Mouse (Mus musculus) CD4-positive, CD25-positive, alpha-beta regulatory T cell, adult 9 weeks (primary cell): Measurements from ENCODE around the gene Per2. TPM values are rescaled to one million over a fixed set of nuclear protein-coding genes. Genes with fewer than 3 reads are reported as not detected.

Source experiments
- polyA plus RNA-seq: library from polyadenylated mRNA; unstranded; fragments of 100-300 nt; shearing (Covaris generic); gene quantifications from one replicate; pipeline ENCODE4 v1.2.1, GENCODE M21; 2017

Gene Per2
- polyA plus RNA-seq = 2.2 TPM

DNA sequence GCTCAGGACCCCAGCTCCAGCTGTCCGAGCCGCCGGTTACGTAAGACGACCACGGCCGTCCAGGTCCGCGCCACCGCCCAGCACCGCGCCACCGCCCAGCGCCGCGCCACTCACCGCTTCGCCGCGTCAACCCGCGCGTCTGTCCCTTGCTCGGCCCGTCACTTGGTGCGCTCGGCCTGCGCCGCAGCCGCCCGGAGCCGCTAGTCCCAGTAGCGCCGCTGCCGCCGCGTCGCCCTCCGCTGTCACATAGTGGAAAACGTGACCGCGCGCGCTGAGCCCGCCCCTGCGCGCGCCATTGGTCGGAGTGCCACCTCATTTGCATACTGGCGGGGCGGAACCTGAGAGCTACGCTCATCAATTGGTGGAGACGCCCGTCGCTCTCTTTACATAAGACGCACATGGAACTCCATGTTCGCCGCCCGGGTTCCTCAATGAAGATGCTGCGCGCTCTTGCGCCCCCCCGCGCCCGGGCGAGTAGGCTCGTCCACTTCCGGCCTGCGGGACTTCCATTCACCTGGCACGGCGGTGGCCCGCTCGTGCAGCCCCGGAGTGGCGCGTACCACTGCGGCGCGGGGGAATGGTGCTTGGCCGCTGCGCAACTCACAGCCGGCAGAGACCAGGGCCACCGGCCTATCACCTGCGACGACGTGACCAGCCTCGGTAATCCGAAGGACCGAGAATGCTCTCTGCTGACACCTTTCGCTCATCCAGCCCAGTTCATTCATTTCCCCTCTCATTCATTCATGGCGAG, at the start of gene Per2:
Per2 (minus strand) TSS at position 266 of the 751 bp plus-strand sequence.

DNA sequence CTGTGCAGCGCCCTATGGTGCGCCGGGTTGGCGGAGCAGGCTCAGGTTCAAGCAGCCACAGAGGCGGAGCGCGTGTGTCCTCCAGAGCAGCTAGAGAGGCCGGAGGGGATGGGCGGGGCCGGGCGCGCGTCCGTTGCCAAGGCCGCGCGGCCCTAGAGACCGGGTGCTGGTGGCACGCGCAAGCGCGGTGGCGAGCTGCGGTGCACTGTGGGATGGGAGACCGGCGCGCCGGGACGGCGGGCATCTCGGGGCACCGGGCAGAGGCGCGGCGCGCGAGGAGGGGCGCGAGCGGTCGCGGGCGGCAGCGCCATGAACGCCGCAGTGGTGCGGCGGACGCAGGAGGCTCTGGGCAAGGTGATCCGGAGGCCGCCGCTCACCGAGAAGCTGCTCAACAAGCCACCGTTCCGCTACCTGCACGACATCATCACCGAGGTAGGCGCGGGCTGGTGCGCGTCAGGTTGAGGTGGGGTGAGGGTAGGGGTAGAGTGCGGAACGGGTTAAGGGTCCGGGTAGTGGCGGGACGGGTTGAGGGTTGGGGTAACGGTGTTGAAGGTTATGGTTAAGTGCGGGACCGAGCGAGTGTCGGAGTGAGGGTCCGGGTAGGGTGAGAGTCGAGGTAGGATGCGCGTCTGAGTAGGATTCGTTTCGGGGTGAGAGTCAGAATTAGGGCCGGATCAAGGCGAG, 35.5 kb upstream of the Per2 start, which contains the start of gene Traf3ip1:
Traf3ip1 (plus strand) TSS at position 191 of the 684 bp plus-strand sequence.

DNA sequence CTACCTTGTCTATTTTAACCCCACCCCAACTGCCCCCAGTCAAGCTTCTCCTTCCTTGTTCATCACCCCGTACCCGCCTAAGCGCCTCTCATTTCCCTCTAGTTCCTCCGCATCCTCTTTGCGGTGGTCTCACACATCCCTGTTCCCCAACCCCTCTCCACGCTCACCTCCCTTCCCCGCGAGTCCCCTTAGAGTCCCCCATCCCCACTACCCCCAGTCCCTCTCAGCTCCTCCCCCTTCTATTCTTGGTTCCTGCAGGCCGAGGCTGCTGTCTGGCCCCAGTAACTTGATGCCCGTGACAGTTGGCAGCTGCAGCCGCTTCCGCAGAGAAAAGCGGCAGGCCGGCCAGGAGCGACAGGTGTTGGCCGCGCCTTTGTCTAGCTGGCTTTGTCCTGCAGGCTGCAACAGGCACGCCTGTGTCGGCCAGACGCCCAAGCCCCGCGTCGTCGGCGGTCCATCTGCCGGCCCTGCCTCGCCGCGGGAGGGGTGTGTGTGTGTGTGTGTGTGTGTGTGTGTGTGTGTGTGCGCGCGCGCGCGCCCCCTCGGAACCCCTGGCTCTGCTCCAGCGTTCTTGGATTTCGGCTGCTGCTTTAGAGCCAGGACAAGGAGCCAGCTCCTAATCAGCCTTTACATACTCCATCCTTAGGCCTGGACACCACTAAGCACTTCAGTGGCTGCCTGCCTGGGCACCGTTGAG, 45.1 kb downstream of the Per2 start, which contains the start of gene Hes6:
Hes6 (minus strand) TSS at position 141 of the 697 bp plus-strand sequence.

DNA sequence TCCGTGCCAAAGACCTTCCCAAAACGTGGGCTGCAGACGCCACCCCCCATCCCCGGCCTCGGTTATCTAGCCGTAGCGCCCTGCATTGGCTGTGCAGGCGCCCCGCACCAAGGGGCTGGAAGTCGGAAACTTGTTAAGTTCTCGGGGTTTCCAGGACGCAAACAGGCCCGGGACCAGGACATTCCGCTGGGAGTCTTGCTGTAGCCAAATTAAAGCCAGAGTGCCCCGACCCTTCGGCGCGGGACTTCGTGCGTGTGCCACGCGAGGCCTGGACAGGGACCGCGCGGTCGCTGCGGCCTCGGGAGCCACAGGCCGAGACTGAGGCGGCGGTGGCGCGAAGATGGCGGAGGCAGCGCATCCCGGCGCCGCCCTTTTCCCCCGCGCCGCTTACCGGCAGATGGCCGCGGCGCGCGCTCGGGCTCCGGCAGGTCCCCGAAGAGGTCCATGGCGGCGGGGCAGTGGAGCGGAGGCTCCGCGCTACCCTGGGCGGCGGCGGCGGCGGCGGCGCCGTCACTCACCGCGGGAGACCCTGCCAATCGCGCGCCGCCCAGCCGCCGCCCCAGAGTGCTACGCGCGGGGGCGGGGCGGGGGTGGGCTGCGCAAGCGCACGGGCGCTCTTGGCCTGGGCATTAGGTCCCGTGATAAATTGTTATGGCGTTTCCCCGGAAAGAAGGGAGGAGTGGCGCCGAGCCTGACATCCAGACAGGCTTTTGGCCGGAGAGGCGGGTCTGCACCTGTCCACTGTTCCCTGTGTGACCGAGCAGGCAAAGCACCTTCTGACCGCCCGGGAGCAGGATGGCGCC, 60.7 kb downstream of the Per2 start, which contains the start of gene Ilkap:
Ilkap (minus strand) TSS at position 556 of the 803 bp plus-strand sequence.

DNA sequence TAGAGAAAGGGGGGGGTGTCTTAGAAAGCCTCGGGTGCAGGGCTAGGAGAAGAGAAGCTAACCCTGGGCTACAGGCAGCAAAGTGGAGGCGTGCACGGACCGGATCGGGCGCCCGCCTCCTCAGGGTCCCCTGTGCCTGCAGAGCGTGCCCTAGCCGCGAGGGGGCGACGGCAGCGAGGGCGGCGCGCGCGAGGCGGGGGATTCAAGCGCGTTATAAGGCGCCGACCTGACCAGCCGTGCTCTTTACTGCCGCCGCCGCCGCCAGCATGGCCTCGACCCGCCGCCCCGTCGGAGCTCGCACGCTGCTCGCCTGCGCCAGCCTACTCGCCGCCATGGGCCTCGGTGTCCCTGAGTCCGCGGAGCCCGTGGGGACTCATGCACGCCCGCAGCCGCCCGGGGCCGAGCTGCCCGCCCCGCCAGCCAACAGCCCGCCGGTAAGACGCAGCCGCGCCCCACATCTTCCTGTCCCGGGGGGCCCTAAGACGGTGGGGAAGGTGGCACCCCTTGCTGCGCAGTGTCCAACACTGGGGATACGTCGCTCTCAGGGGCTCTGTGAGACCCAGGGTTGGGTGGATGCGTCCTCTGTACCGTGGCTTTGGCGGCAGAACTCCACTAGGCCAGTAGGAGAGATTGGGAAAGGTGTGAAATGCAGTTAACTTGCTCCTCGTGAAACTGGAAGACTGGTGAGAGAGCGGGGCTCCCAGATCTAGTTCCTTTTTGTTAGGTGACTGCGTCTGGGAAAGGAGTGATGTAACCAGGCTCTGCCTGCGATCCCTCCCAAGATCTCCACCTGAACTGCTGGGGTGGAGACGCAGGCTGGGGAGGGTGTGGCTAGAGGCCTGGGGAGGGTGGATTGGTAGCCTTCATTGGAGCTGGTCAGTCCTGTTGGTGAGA, 92.7 kb downstream of the Per2 start, which contains the start of gene Erfe:
Erfe (plus strand) TSS at position 216 of the 894 bp plus-strand sequence.

Other genes with a start within 250 kb of the Per2 start
- gene Ube2f, start 209.0 kb downstream of the Per2 start, polyA plus RNA-seq = 84.7 TPM
- gene Scly, start 161.0 kb downstream of the Per2 start, polyA plus RNA-seq = 47.7 TPM
- gene Espnl, start 137.2 kb downstream of the Per2 start, polyA plus RNA-seq = not detected
- gene Klhl30, start 108.3 kb downstream of the Per2 start, polyA plus RNA-seq = not detected
- gene Erfe, start 92.9 kb downstream of the Per2 start, polyA plus RNA-seq = not detected
- 40.6 TPM for gene Ilkap, start 60.5 kb downstream of the Per2 start, polyA plus RNA-seq
- 23.9 TPM for gene Hes6, start 45.3 kb downstream of the Per2 start, polyA plus RNA-seq
- 2.4 TPM for gene Traf3ip1, start 35.3 kb upstream of the Per2 start, polyA plus RNA-seq
- gene Asb1, start 81.2 kb upstream of the Per2 start, polyA plus RNA-seq = 12.5 TPM